Mouse (Mus musculus): ENCODE measurements at regions not wholly inside any gene's neighbourhood (a gene's known extent, or its start where the extent isn't known, plus 50 kb on each side); places are given as distances from the start of the nearest gene placed in this dataset.

- no peak for TF ChIP-seq POLR2A (IDR thresholded peaks at IDR 0.05; ENCODE audit: borderline replicate concordance, insufficient read depth, low read length)
- TF ChIP-seq CTCF (IDR thresholded peaks at IDR 0.05; ENCODE audit: borderline replicate concordance, insufficient read depth, low read depth, low read length): no peak
Measured at GRCm38 (mm10) chr10:41005776-41006175, 66.3 kb downstream of the Gpr6 start.

Measured in cerebellum, adult 2 months (tissue).